Mouse (Mus musculus) heart, postnatal 36 days (tissue): ENCODE measurements around the gene Gm10577. TPM values are rescaled to one million over a fixed set of nuclear protein-coding genes. Genes with fewer than 3 reads are reported as not detected.

Experiments used
- DNase-seq, 2 experiments: peaks; one replicate each; pipeline ENCODE4 v3.0.0; 2021 to 2022
- intact Hi-C: fragments of 180-260 bp; cut with DNase I; formaldehyde crosslinking; loops from one replicate; pipeline ENCODE4 v1.15.1; 2025
- total RNA-seq, 2 experiments: library from RNA; stranded (reverse); gene quantifications; 2 replicates each; pipeline ENCODE4 v1.2.3; 2021

Gene Gm10577
- total RNA-seq, 2 experiments from 2014 or later = not detected

DNA sequence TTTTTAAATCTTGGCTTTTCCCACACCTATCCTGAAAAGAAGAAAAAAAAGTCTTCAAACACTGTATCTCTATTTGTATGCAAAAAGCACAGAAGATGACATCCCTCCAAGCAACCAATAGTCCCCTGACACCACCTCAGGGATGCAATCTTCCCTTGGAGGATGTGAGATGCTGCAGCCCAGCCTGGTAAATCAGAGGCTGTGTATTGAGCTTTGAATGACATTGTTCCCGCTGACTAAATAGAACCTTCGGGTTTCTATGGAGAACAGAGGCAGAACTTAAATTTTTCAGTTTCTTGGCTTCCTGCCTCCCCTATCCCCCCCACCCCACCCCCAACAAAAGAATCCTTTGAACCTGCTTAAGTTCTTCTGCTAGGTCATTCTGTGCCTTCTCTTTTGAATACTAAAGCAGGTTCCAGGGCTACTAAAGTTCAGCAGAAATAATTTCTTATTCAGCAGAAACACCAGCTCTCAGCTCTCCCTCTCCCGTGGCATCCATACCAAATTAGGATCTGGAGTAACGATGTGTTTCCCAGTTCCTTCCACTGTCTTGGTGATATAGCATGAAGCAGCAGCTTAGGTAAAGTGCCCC is 24.3 kb downstream of the Gm10577 start:
- intact Hi-C loops = loop anchor here (10.0 kb wide), 1 partner anchor 999 kb away; no protein-coding TSS in a partner anchor
- no peak for DNase-seq

DNA sequence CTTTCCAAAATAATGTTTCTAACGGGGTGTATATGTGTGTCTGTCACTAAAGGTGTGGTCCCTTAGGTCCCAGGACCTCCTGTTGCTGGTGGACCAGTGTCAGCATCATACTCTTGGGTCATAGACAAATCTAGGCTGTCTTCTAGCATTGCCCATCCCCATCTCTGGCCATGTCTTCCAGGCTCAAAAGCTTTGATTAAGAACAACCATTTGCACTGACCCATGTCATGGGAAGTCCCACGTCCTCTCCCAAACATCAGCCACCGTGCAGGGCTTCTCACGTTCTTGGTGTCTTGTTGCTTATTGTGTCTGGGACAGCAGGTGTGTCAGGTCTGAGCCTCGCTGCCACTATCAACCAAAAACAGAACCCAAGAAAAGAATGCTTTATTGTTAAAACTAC is 24.9 kb downstream of the Gm10577 start:
- intact Hi-C loops = loop anchor here (10.0 kb wide), 1 partner anchor 999 kb away; no protein-coding TSS in a partner anchor

DNA sequence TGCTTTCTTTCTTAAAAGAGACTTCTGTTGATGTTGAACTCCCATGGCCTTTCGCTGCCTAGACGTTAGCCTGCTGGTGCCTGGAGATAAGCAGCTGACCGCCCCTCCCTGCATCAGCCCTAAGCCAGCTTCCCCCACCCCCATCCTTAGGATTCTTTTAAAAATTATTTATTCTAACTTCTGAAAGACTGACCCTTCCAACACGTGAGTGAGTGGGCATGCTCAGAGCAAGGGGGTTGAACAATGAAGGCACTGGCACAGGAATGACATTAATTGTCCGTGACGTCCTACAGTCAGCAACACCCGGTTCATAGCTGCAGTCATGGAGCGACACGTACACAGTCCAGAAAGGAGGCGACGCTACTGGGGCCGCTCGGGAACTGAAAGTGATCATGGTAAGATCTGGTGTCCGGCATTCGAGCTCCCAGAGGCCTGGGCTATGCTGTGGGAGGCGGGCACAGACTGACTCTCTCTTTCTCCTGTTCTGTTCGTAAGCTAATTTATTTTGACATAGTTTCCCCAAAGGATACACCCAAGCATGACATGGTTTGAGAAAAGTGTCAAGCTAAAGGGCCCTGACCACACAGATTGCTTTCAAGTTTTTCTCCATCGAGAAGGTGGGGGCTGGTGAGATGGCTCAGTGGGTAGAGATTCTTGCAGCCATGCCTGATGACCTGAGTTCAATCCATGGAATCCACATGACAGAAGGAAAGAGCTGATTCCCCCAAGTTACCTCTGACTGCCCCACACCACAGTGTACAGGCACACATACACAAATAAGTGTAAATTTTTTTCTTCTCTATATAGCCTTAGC is 25.8 kb downstream of the Gm10577 start:
- intact Hi-C loops = loop anchor here (10.0 kb wide), 1 partner anchor 1000 kb away; no protein-coding TSS in a partner anchor
- DNase-seq = no peak

More for the DNA sequence above, 24.9 kb downstream of the Gm10577 start:
- no peak for DNase-seq

DNA sequence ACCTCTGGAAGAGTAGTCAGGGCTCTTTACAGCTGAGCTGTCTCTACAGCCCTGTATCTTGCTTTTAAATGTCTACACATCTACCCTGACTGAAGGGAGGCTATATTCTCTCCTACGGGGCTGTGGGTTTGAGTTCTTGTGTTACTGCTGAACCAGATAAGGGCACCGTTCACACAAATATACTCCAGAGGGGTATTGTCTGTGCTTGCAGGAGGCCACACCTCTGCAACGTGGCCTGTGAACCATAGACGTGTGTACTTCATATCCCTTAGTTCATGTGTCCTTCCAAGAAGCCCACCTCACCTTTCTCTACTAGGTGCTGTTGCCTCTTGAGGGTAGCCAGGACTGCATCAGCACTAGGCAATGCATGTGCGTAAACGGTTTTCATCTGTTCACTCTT is 28.4 kb downstream of the Gm10577 start:
- no peak for DNase-seq
- intact Hi-C loops = loop anchor here (10.0 kb wide), 1 partner anchor 1003 kb away; no protein-coding TSS in a partner anchor

DNA sequence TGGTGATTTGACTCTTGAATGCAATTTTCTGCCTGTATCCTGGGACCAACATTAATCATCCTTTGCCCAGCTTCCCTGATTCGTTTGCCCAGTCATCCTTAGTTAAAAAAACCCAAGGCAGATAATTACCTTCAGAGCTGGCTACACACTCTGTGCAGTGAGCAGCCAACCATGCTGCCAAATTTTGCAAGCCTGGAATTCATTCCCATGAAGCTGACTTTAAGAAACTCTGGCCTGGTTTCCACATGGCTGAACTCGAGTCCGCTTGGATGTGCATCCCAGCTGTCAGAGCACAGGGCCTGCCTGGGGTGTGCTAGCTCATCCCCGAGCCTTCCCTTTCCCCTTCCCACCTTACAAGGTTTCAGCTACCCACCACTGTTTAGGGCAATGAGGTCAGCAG is 29.5 kb downstream of the Gm10577 start:
- DNase-seq = no peak
- intact Hi-C loops = loop anchor here (10.0 kb wide), 1 partner anchor 1004 kb away; no protein-coding TSS in a partner anchor

DNA sequence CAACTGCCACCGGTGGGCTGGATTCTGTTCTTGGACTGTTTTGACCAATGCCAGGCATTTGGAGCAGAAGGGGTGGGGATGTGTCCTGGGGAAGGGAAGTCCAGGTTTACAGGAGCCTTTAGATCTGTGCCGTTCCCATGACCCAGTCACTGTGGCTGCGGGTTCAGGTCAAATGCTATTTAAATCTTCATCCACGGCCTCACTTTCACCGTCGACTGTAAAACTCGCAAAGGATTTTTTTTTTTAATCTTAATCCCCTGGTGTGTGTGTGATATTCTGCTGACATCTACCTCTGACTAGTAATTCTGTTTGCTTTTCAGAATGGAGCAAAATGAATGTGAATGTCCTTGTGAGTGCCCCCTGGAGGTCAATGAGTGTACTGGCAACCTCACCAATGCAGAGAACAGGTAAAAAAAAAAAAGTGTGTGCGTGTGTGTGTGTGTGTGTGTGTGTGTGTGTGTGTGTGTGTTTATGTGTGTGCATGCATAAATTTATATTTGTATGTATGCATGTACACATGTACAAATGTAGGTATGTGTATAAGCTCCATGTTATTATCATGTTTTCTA is 32.2 kb downstream of the Gm10577 start:
- peak in 1 of 2 experiments; percentile 20 for DNase-seq
- intact Hi-C loops = loop anchor here (1.0 to 5.0 kb wide), 3 partner anchors 211 to 400 kb away; partner anchors contain the start of gene Cachd1

DNA sequence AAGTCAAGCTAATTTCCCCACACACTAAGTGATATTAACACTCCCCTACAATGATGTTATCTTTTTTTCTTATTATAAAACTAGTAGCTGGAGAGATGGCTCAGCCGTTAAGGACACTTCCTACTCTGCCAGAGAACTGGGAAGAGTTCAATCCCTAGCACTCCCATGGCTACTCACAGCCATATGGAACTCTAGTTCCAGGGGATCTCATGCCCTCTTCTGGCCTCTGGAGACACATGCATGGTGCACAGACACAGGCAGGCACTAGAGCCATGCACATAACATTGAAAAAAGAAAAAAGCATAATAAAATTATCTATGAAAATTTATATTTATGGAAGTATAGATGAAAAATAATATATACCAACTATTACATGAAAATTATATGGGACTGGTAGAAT is 33.3 kb downstream of the Gm10577 start:
- intact Hi-C loops = loop anchor here (5.0 kb wide), 1 partner anchor 210 kb away; the partner anchor contains the start of gene Cachd1
- DNase-seq = no peak

DNA sequence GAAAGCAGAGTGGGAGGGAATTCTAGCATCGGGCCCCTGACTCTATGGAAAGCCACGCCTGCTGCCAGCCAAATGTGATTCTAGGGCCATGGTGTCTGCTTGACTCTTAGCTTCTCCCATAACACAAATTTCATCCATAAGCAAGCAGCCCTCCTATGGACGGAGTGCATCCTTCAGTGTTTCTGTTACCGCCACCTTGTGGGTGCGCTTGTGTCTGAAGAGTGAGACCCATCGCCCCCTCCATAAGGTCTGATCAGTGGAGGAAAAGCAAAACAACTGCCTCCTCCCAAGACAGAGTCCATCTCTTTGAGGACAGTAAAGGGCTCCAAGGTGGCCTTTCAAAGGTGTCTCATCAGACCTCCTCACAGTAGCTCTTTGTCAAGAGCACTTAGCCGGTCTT is 43.0 kb downstream of the Gm10577 start:
- intact Hi-C loops = no loop called here
- no peak for DNase-seq

DNA sequence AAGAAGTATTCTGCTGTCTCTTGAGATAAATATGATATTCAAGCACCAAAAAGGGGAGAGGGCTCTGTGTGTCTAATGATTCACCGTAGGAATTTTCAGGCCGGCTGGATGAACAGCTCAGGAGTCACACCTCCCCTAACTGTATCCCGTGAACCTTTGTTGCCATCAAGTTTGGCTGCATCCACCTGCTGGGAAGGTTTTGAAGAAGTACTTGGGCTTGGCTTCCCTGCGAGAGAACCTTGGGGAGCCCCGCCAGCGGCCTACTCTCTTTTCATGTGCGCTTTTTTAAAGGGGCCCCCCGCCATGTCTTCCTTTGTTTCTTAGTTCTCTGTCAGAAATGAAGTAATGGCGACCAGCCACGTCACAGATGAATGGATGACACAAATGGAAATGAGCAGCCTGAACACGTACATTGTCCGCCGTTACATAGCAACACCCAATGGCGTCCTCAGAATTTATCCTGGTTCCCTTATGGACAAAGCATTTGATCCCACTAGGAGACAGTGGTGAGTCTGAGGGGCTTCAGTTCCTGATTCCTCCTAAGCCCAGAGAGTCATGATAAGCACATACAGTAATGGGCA is 46.0 kb downstream of the Gm10577 start:
- intact Hi-C loops = no loop called here

DNA sequence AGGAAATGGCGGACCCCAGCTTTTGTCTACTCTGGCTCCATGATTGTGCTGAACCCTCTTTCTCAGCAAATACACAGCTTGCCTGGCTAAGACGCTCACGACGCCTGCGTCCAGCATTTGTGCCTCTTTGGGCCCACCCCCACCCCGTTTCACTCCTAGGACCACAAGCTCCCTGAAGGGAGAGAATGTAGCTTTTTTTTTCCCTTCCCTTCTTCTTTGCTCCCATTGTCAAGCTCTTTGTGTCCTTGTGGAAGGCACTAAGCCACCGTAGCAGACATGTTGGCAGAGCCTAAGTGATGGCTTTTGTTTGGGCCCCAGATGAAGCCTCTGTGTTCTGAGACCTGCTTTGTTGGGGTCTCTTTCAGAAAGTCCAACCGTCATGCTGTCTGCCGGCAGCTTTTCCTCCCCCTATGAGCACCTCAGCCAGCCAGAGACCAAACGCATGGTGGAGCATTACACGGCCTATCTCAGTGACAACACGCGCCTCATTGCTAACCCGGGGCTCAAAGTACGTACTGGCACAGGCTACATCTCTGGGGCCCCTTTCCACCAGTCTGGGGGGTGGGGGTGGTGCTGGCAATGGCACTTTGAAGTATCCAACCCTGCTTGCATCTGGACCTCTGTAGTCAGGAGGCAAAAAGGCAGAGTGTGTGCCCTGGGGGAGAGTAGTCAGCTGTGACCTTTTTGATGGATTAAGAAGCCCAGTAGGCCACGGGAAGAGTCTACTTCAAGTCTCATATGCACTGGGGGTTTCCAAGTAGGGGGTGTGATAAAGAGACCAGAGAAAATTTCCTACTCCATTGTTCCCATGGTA is 46.6 kb downstream of the Gm10577 start:
- no peak for DNase-seq
- intact Hi-C loops = no loop called here

More for the DNA sequence above, 46.0 kb downstream of the Gm10577 start:
- DNase-seq = no peak

Other genes with a start within 250 kb of the Gm10577 start
- 1 to 10 TPM; 3.5 to 4.8 TPM for gene Cachd1, start 244.0 kb downstream of the Gm10577 start, total RNA-seq
- 1 to 10 TPM; 2.2 to 2.4 TPM for gene Raver2, start 48.3 kb upstream of the Gm10577 start, total RNA-seq
- 10 to 100 TPM; 86.8 to 93.7 TPM for gene Jak1, start 244.6 kb upstream of the Gm10577 start, total RNA-seq